Mouse (Mus musculus): Measurements from ENCODE around the gene Fgd3.

DNA sequence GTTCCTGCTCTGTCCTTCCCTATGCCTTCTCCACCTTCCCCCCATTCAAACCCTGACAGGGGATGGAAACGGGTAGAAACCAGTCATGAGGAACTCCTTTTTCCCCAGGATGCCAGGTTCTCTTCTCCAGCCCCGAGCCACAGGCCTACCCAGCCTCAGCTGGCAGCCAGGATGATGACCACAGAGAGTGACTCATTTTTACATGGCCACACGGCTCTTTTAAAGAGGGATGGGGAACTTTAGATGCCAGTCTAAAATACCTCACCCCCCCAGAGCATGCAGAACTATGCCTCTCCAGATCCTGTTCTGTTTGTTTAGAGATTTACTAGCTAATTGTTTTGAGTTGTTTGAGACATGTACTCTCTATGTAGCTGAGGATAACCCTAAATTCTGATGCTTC lies 1.3 kb upstream of the Fgd3 start:
- no peak for TF ChIP-seq POLR2A (IDR thresholded peaks at IDR 0.05; ENCODE audit: borderline replicate concordance, insufficient read depth, low read length)
- no peak for TF ChIP-seq CTCF (IDR thresholded peaks at IDR 0.05; ENCODE audit: borderline replicate concordance, insufficient read depth, low read depth, low read length)

All from cerebellum, adult 2 months (tissue).